Mouse (Mus musculus) heart, embryonic 14.5 days (tissue): ENCODE data around the gene Kcnq1. TPM values are rescaled to one million over a fixed set of nuclear protein-coding genes. Genes with fewer than 3 reads are reported as not detected.

Experiments used
- ATAC-seq: fragments of 200-750 bp; cut with Nextera tagmentation; 2 replicates; pipeline ENCODE4 v1.8.0; 2017; ENCODE audit warnings: low read depth, moderate TSS enrichment; ENCODE audit not compliant: insufficient number of reproducible peaks, insufficient read depth, low FRiP score
- H3K27ac ChIP-seq, 2 experiments: fragments of 200-500 bp in 1 of 2; fragments of 300-500 bp in 1 of 2; sonication (generic) in 1 of 2; replicated peaks in 1 of 2; 2 replicates each; pipeline ENCODE4 v1.5.1; 2012 to 2014; ENCODE audit warnings: low read depth in 2 of 2, low read length in 2 of 2, control low read depth in 1 of 2, mild to moderate bottlenecking in 1 of 2, mixed read lengths in 1 of 2; ENCODE audit not compliant: control insufficient read depth in 1 of 2, insufficient read depth in 1 of 2
- H3K27me3 ChIP-seq: fragments of 300-500 bp; sonication (generic); 2 replicates; pipeline ENCODE4 v1.6.1; 2014; ENCODE audit warnings: mild to moderate bottlenecking, low read length, control low read depth; ENCODE audit not compliant: control insufficient read depth, insufficient read depth
- H3K36me3 ChIP-seq: fragments of 300-500 bp; sonication (generic); 2 replicates; pipeline ENCODE4 v1.6.1; 2014; ENCODE audit warnings: mild to moderate bottlenecking, control low read depth, low read length, mixed read lengths; ENCODE audit not compliant: control insufficient read depth, insufficient read depth
- H3K4me1 ChIP-seq, 2 experiments: fragments of 200-500 bp in 1 of 2; fragments of 300-500 bp in 1 of 2; sonication (generic) in 1 of 2; 2 replicates each; pipeline ENCODE4 v1.6.1; 2012 to 2014; ENCODE audit warnings: low read length in 2 of 2, control low read depth in 1 of 2, mixed read lengths in 1 of 2; ENCODE audit not compliant: control insufficient read depth in 2 of 2, insufficient read depth in 2 of 2
- H3K4me2 ChIP-seq: fragments of 300-500 bp; sonication (generic); 2 replicates; pipeline ENCODE4 v1.6.1; 2014; ENCODE audit warnings: mild to moderate bottlenecking, low read length
- H3K4me3 ChIP-seq, 2 experiments: fragments of 200-500 bp in 1 of 2; fragments of 300-500 bp in 1 of 2; sonication (generic) in 1 of 2; 2 replicates each; pipeline ENCODE4 v1.5.1; 2012 to 2014; ENCODE audit warnings: low read length in 2 of 2, mild to moderate bottlenecking in 2 of 2, control low read depth in 1 of 2, low read depth in 1 of 2, moderate library complexity in 1 of 2; ENCODE audit not compliant: control insufficient read depth in 1 of 2, insufficient read depth in 1 of 2
- H3K9ac ChIP-seq: fragments of 300-500 bp; sonication (generic); 2 replicates; pipeline ENCODE4 v1.6.1; 2014; ENCODE audit warnings: mild to moderate bottlenecking, low read length
- H3K9me3 ChIP-seq: fragments of 300-500 bp; sonication (generic); 2 replicates; pipeline ENCODE4 v1.6.1; 2016; ENCODE audit warnings: low read length, control low read depth; ENCODE audit not compliant: control insufficient read depth
- WGBS: fragments of 180-500 bp; shearing (Covaris S2); extraction: QIAGEN DNeasy Blood & Tissue Kit; methylation state at CpG from one replicate; pipeline ENCODE4 v1.1.7; 2014; 5-methylcytosine and 5-hydroxymethylcytosine counted together
- polyA plus RNA-seq: library from polyadenylated mRNA; unstranded; fragments of >200 nt; fragmentation: Nextera tagmentation; extraction: Ambion mirVana; gene quantifications from 2 replicates; pipeline ENCODE4 v1.2.1, GENCODE M21; 2014

The Kcnq1 gene
- polyA plus RNA-seq, 1 experiment from 2014 or later = 28.1 TPM

DNA sequence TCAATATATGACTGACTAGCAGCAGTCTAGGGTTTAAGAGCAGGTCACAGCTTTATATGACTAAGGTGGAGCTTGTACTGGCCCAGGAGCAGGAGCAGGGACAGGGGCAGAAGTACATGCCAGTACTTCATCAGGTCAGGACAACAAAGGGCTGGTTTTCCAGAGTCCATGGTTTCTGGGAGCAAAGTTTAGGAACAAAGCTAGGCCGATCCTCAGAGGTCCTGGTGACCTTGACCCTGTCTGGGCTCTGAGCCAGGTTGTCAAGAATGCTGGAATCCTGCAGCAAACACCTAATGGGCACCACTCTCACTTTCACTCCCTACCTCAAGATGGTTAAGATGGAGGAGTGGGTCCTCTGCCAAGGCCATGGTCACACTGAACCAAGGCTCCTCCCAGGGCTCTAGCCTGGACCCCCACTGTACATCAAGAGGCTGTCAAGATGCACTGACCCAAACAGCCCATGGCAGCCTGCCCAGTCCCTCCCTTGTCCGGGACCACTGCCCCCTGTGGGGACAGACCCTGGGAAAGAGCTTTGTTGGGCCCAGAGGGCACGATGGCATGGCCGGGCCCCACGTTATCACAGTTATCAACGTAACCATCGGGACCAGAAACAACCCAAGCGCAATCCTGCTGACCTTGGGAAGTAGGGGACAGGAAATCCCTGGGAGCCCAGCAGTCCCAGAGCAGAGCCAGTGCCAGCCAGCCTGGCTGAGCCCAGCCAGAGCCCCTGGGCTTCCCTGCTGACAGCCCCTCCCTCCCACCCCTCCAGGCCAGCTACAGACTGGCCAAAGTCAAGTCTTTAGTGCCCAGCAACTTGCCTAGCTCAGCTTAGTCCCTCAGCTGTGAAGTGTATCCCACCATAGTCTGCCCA, 259.0 kb downstream of the Kcnq1 start:
- Histone ChIP-seq H3K27me3 (no peaks in the 10 kb centered on the region), H3K9me3 (no peaks in the 10 kb centered on the region), H3K4me2 (peak overlapping the region; percentile 43), H3K4me3 (no peak overlapping the region), H3K4me1 (peaks cover 34 to 69% of the 10 kb centered on the region in 2 experiments), H3K36me3 (no peaks in the 10 kb centered on the region), H3K9ac (peak overlapping the region; percentile 1; the same call in 1 of the 2 replicates), H3K27ac (peak overlapping the region; percentile 86 to 90)
- WGBS = 33% methylated on average over 8 of the region's 8 CpGs
- ATAC-seq = no peak

DNA sequence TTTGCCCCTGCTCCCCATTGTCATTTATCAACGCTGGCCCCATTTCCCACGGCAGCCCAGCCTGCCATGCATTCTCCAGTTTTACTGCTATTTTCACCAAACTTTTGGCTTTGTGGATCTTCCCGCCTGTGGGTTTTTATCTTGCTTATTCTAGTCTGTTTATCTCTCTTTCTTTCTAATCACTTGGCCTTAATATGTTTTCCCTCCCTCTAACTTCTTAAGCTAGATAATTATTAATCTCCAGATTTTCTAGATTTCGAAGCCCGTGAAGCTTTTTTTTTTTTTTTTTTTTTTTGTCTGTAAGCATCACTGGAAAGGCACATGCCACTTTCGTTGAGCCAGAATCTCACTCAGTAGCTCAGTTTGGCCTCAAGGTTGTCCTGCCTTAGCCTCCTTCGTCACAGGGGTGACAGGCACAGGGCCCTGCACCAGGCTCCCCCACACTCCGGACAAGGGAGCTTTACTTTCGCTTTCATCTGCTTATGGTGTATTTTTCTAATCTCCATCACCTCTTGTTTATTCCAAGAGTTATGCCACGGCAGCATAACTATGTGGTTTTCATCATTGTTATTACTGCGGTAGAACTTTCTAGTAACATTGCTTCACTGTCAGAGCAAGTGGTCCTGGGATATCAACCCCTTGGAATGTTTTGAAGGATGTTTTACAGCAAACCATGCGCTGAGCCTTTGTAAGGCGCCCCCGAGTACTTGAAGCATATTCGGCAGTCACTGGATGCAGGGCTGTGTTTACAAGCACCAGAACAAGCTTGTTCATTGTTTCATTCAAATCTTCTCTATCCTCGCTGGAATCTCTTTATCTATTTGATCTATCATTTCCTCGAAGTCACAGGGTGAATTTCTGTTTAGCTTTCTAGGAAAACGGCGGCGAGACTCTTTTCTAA, 261.5 kb downstream of the Kcnq1 start:
- no peak overlapping the region for H3K4me3 ChIP-seq
- 52% methylated on average over 20 of the region's 20 CpGs for WGBS

DNA sequence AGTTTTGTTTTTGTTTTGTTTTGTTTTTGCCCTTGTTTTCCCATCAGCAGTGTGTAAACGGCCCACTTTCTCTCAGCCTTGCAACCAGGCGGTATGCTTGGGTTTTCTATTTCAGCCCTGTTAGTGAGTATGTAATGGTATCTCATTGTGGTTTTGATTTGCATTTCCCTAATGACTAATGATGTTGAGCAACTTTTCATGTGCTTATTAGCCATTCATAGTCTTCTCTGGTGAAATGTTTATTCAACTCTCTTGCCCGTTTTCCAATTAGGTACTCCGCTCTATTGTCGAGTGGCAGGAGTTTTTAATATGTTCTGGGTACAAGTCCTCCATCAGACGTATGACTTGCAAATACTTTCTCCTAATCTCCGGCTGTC, 262.1 kb downstream of the Kcnq1 start:
- 83% methylated on average over 7 of the region's 7 CpGs for WGBS

More for the DNA sequence above, 261.5 kb downstream of the Kcnq1 start:
- H3K27me3 ChIP-seq = no peaks in the 10 kb centered on the region
- H3K4me1 ChIP-seq = peaks cover 32 to 78% of the 10 kb centered on the region in 2 experiments
- peak overlapping the region in 1 of 2 experiments; percentile 90; a peak in 1 of 4 replicates for H3K27ac ChIP-seq
- no peak for ATAC-seq
- peak overlapping the region; percentile 17; the same call in 1 of the 2 replicates for H3K9ac ChIP-seq
- H3K36me3 ChIP-seq = no peaks in the 10 kb centered on the region
- H3K4me2 ChIP-seq = peak overlapping the region; percentile 46
- no peaks in the 10 kb centered on the region for H3K9me3 ChIP-seq

DNA sequence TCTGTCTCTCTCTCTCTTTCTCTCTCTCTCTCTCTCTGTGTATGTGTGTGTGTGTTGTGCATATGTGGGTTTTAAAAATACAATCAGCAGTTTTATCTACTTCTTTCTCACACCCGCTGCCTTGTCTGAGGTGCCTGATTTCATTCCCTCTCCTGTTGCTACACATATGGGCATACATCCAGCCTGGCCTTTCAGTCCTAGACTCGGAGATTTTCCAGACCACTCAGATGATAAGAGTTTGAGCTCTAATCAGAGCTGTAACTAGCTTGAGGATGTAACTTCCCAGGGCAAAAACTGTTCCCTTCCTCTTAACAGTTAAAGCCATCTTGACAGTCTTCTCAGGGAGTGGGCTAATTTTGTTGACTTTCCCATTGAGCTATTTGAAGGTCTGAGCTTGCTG, 265.2 kb downstream of the Kcnq1 start:
- Histone ChIP-seq H3K4me2 (peak overlapping the region; percentile 11; the same call in 1 of the 2 replicates), H3K36me3 (no peaks in the 10 kb centered on the region), H3K9me3 (no peaks in the 10 kb centered on the region), H3K9ac (no peak overlapping the region), H3K27me3 (no peaks in the 10 kb centered on the region), H3K27ac (peak overlapping the region; percentile 78 to 82), H3K4me1 (peaks cover 44 to 73% of the 10 kb centered on the region in 2 experiments), H3K4me3 (no peak overlapping the region)
- ATAC-seq = 0 out of 2 replicates have a peak, but pooled peaks have one; percentile 41
- 7% methylated on average over 2 of the region's 2 CpGs for WGBS

More for the DNA sequence above, 262.1 kb downstream of the Kcnq1 start:
- no peak overlapping the region for H3K4me3 ChIP-seq
- H3K36me3 ChIP-seq = no peaks in the 10 kb centered on the region
- no peak overlapping the region for H3K4me2 ChIP-seq
- 0 out of 2 replicates have a peak overlapping the region, but pooled peaks have one; percentile 1 for H3K9ac ChIP-seq
- no peak for ATAC-seq
- H3K4me1 ChIP-seq = peaks cover 38 to 79% of the 10 kb centered on the region in 2 experiments
- no peaks in the 10 kb centered on the region for H3K9me3 ChIP-seq
- no peaks in the 10 kb centered on the region for H3K27me3 ChIP-seq
- no peak overlapping the region for H3K27ac ChIP-seq

DNA sequence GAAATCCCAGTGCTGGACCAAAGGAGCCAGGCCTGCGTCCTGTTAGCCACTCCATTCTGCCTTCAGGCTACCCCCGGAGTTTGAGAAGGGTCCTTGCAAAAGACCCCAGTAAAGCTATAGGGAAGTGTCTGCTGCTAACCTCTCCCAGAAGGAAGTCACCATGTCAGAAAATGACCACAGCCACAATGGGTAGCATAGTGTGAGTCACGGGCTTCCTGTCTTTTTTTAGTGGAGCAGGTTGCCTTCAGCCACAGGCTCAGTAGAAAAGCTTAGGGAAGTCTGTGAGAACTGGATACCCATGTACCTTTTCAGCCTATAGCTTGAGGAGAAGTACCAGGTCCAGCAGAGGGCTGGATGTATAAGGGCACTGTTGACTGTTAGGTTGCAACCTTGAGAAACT, 267.1 kb downstream of the Kcnq1 start:
- H3K4me1 ChIP-seq = peaks cover 41 to 56% of the 10 kb centered on the region in 2 experiments
- peak overlapping the region; percentile 38 for H3K9ac ChIP-seq
- no peaks in the 10 kb centered on the region for H3K9me3 ChIP-seq
- 55% methylated on average over 3 of the region's 3 CpGs for WGBS
- ATAC-seq = no peak
- H3K4me2 ChIP-seq = peak overlapping the region; percentile 29; the same call in 1 of the 2 replicates
- H3K36me3 ChIP-seq = no peaks in the 10 kb centered on the region
- peak overlapping the region; percentile 63 to 82 for H3K27ac ChIP-seq
- H3K27me3 ChIP-seq = no peaks in the 10 kb centered on the region
- H3K4me3 ChIP-seq = no peak overlapping the region

DNA sequence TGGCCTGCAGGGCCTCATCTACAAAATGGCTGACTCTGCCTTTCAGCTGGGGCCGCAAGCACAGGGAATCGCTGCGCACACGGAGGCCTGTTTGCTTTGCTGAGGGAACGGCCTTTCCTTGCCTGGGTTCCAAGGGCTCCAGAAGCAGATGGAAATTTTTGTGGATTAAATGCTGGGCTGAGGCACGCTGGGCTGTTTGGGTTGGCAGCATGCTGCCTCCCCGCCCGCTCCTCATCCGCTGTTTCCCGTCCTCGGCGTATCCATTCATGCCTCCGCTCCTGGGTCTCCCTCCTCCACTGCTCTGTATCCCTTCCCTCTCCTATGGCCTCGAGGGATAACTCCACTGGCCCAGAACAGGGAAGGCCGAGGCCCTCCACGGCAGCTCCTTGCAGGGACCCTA, 269.8 kb downstream of the Kcnq1 start:
- Histone ChIP-seq H3K4me1 (peaks cover 39 to 48% of the 10 kb centered on the region in 2 experiments), H3K9me3 (no peaks in the 10 kb centered on the region), H3K36me3 (no peaks in the 10 kb centered on the region), H3K27me3 (no peaks in the 10 kb centered on the region), H3K9ac (0 out of 2 replicates have a peak overlapping the region, but pooled peaks have one; percentile 13), H3K27ac (peak overlapping the region; percentile 73 to 75), H3K4me3 (no peak overlapping the region), H3K4me2 (no peak overlapping the region)
- ATAC-seq = no peak
- 68% methylated on average over 16 of the region's 16 CpGs for WGBS

DNA sequence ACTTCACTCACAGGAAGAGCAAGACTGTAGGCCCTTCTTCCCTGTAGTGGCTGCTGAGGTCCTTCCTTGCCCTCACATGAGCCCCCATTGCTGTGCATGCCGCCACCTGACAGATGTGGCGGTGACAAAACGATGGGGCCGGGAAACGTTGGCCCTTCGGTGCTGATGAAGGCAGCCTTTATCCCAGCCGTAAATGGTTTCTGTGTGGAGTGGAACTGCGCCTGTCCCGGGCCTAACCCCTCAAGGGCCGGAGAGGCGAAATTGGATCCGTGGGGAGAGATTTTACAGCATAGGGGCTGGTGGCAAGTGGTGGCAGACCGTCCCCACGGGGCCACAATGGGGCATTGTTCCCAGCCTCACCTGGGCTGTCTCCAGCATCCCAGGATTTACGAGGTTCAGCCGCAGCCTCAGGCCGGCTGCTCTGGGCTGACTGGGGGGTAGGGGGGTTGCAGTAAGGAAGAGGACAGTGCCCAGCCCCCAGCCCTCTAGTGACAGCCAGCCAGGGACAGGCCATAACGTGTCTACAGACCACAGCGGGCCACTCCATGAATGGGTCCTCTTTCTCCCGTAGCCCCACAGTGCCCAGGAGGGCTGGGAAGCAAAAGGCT, 274.4 kb downstream of the Kcnq1 start:
- Histone ChIP-seq H3K36me3 (no peaks in the 10 kb centered on the region), H3K4me2 (no peak overlapping the region), H3K27ac (no peak overlapping the region), H3K9ac (no peak overlapping the region), H3K4me3 (no peak overlapping the region), H3K9me3 (no peaks in the 10 kb centered on the region), H3K27me3 (no peaks in the 10 kb centered on the region), H3K4me1 (peaks cover 12 to 18% of the 10 kb centered on the region in 2 experiments)
- 86% methylated on average over 19 of the region's 20 CpGs for WGBS
- ATAC-seq = no peak
